Mouse (Mus musculus) thymus, postnatal 14 days (tissue): ENCODE measurements around the gene Ugt1a2.

ENCODE experiments used
- DNase-seq: peaks from one replicate; pipeline ENCODE4 v3.0.0; 2021

The Ugt1a2 gene

GRCm38 (mm10) chr1:88258881-88259642 is 58.7 kb downstream of the Ugt1a2 start:
- no peak for DNase-seq

- no peak for DNase-seq
Observed at GRCm38 (mm10) chr1:88259643-88260024, 59.2 kb downstream of the Ugt1a2 start.

- DNase-seq, result no peak
Observed at GRCm38 (mm10) chr1:88260114-88260513, 59.7 kb downstream of the Ugt1a2 start.

GRCm38 (mm10) chr1:88260604-88261377 is 60.4 kb downstream of the Ugt1a2 start:
- no peak for DNase-seq

- no peak for DNase-seq
Observed at GRCm38 (mm10) chr1:88261706-88262105, 61.3 kb downstream of the Ugt1a2 start.

GRCm38 (mm10) chr1:88262255-88262654 is 61.9 kb downstream of the Ugt1a2 start:
- DNase-seq, result no peak

- no peak for DNase-seq
Observed at GRCm38 (mm10) chr1:88262961-88263360, 62.6 kb downstream of the Ugt1a2 start.

- DNase-seq, result no peak
Observed at GRCm38 (mm10) chr1:88263778-88264177, 63.4 kb downstream of the Ugt1a2 start.

- DNase-seq, result no peak
Observed at GRCm38 (mm10) chr1:88264237-88264868, 64.0 kb downstream of the Ugt1a2 start.

GRCm38 (mm10) chr1:88264869-88265240 is 64.5 kb downstream of the Ugt1a2 start:
- no peak for DNase-seq

- no peak for DNase-seq
Observed at GRCm38 (mm10) chr1:88266123-88266522, 65.7 kb downstream of the Ugt1a2 start.

- no peak for DNase-seq
Observed at GRCm38 (mm10) chr1:88267489-88267888, 67.1 kb downstream of the Ugt1a2 start.

GRCm38 (mm10) chr1:88268070-88268469 is 67.7 kb downstream of the Ugt1a2 start:
- no peak for DNase-seq
